Mouse (Mus musculus) liver, embryonic 14.5 days (tissue): Measurements from ENCODE around the gene Bcl7a. TPM values are rescaled to one million over a fixed set of nuclear protein-coding genes. Genes with fewer than 3 reads are reported as not detected.
A peak's percentile ranks its signal among the peaks of the same experiment; 100 is the strongest.

Experiments used
- ATAC-seq: fragments of 200-750 bp; cut with Nextera tagmentation; 2 replicates; pipeline ENCODE4 v1.8.0; 2017; ENCODE audit warnings: moderate number of reproducible peaks, mild to moderate bottlenecking, moderate library complexity; ENCODE audit not compliant: insufficient read depth
- DNase-seq, 3 experiments: peaks; one replicate each; pipeline ENCODE4 v3.0.0-alpha.2; 2012 to 2013; ENCODE audit warnings: low read depth in 3 of 3, low spot score in 3 of 3
- H3K27ac ChIP-seq: fragments of 300-500 bp; sonication (generic); 2 replicates; pipeline ENCODE4 v1.5.1; 2014; ENCODE audit warnings: moderate library complexity, mild to moderate bottlenecking, control low read depth, inconsistent platforms
- H3K27me3 ChIP-seq: fragments of 300-500 bp; sonication (generic); 2 replicates; pipeline ENCODE4 v1.6.1; 2014; ENCODE audit warnings: mild to moderate bottlenecking, low read length, moderate library complexity; ENCODE audit not compliant: control insufficient read depth, insufficient read depth
- H3K36me3 ChIP-seq: fragments of 300-500 bp; sonication (generic); replicated peaks from 2 replicates; pipeline ENCODE4 v1.6.1; 2014; ENCODE audit warnings: low read depth; ENCODE audit not compliant: control insufficient read depth, insufficient read depth
- H3K4me1 ChIP-seq, 2 experiments: fragments of 200-500 bp in 1 of 2; fragments of 300-500 bp in 1 of 2; sonication (generic) in 1 of 2; replicated peaks; 2 replicates each; pipeline ENCODE4 v1.6.1; 2012 to 2014; ENCODE audit warnings: antibody characterized with exemption in 1 of 2, inconsistent platforms in 1 of 2, low read length in 1 of 2; ENCODE audit not compliant: control insufficient read depth in 2 of 2, insufficient read depth in 2 of 2
- H3K4me2 ChIP-seq: fragments of 300-500 bp; sonication (generic); 2 replicates; pipeline ENCODE4 v1.6.1; 2014; ENCODE audit warnings: low read depth, mild to moderate bottlenecking, control low read depth, moderate library complexity
- H3K4me3 ChIP-seq, 2 experiments: fragments of 200-500 bp in 1 of 2; fragments of 300-500 bp in 1 of 2; sonication (generic) in 1 of 2; 2 replicates each; pipeline ENCODE4 v1.5.1; 2012 to 2014; ENCODE audit warnings: low read depth in 2 of 2, low read length in 2 of 2, mild to moderate bottlenecking in 2 of 2, control low read depth in 1 of 2, inconsistent platforms in 1 of 2, moderate library complexity in 1 of 2; ENCODE audit not compliant: insufficient read depth in 1 of 2
- H3K9ac ChIP-seq: fragments of 300-500 bp; sonication (generic); replicated peaks from 2 replicates; pipeline ENCODE4 v1.6.1; 2014; ENCODE audit warnings: mild to moderate bottlenecking, control low read depth, moderate library complexity
- H3K9me3 ChIP-seq: fragments of 300-500 bp; sonication (generic); 2 replicates; pipeline ENCODE4 v1.6.1; 2016; ENCODE audit warnings: low read length, mixed read lengths; ENCODE audit not compliant: control insufficient read depth
- CTCF ChIP-seq: IDR thresholded peaks from 2 replicates; pipeline ENCODE4 v1.5.1; 2016; ENCODE audit warnings: antibody characterized with exemption, low read depth, control low read depth
- EP300 ChIP-seq: IDR thresholded peaks from 2 replicates; pipeline ENCODE4 v1.6.1; 2016; ENCODE audit warnings: antibody characterized with exemption, low read depth
- WGBS: fragments of 180-500 bp; shearing (Covaris S2); extraction: QIAGEN DNeasy Blood & Tissue Kit; methylation state at CpG from one replicate; pipeline ENCODE4 v1.1.7; 2014; ENCODE audit not compliant: insufficient replicate concordance; 5-methylcytosine and 5-hydroxymethylcytosine counted together
- polyA plus RNA-seq, 2 experiments: library from polyadenylated mRNA; depleted of rRNA in 1 of 2; stranded (reverse) in 1 of 2; unstranded in 1 of 2; fragments of >200 nt; fragmentation: Nextera tagmentation in 1 of 2; extraction: Ambion mirVana in 1 of 2; gene quantifications; 2 replicates each; pipeline versions ENCODE4 v1.2.1 to v1.2.3; 2012 to 2014

Gene Bcl7a
- polyA plus RNA-seq, 2 experiments, result 4.6 to 5.6 TPM

DNA sequence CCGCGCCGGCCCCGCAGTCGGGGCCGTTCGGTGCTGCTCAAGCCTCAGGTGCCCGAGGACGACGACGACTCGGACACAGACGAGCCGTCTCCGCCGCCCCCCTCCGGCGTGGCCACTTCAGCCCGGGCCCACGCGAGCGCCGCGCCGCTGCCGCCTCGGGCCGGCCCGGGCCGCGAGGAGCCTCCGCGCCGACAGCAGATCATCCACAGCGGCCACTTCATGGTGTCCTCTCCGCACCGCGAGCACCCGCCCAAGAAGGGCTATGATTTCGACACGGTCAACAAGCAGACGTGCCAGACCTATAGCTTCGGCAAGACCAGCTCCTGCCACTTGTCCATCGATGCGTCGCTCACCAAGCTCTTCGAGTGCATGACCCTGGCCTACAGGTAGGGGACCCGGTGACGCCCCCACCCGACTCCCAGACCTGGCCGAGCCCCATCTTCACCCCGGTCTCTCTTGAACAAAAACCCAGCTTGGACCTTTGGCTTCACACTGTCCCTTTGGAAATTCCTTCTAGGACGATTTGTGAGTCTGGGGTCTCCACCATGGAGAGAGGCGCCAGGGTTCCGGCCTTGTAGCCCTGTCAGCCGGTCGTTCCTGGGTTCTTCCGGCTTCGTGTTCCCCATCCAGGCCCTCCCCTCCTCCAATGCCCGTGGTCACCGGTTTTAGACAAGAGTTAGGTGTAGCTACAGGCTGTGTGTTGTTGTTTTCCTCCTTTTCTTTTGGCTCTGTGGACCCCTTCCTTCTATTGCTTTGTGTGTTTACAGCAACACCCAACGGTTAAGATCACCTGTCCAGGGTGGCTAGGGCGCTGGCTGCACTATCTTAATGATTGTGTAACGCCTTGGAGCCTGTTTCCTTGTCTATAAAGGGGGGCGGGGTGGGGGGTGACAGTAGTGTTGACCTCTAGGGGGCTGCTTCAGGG is 51.6 kb downstream of the Bcl7a start:
- Histone ChIP-seq H3K36me3 (no peaks in the 10 kb centered on the region), H3K9ac (peak overlapping the region; percentile 82), H3K4me2 (peak overlapping the region; percentile 100), H3K27ac (peak overlapping the region; percentile 19; the same call in 1 of the 2 replicates), H3K4me1 (peaks cover 11 to 35% of the 10 kb centered on the region in 2 experiments; a peak in 3 of 4 replicates), H3K27me3 (no peaks in the 10 kb centered on the region), H3K4me3 (peak overlapping the region; percentile 66 to 84), H3K9me3 (no peaks in the 10 kb centered on the region)
- DNase-seq (no peak), ATAC-seq (peak; percentile 47)
- no peak for TF ChIP-seq EP300
- no peak for TF ChIP-seq CTCF
- WGBS, result 1% methylated on average over 65 of the region's 65 CpGs

DNA sequence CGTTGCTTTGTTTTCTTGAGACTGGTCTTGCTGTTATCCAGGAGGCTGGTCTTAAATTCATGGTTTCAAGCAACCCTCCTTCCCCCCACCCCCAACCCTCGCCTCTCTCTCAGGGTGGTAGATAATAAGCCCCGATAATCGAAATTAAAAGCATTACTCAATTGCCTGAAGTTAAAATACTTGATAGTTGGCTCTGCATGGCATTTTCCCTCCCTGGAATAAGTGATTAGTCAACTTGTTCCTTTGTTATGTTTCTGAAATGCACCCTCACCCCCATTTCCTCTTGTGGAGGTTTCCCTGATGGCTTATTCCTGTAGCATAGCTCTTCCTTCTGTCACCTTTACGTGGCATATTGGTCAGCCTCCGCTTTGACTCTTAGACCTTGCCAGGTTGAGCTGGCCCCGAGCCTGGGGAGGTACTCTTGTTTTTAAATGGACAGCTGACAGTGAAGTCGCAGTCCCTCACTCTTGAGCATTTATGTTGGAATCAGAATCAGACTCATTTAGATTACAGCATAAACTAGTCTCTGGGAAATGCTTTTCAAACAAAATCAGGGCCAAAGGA is 53.3 kb downstream of the Bcl7a start:
- Histone ChIP-seq H3K9me3 (no peaks in the 10 kb centered on the region), H3K4me1 (peaks cover 11 to 32% of the 10 kb centered on the region in 2 experiments; a peak in 3 of 4 replicates), H3K36me3 (no peaks in the 10 kb centered on the region), H3K4me3 (no peak overlapping the region), H3K27ac (no peak overlapping the region), H3K9ac (no peak overlapping the region), H3K27me3 (no peaks in the 10 kb centered on the region), H3K4me2 (peak overlapping the region; percentile 44)
- 30% methylated on average over 8 of the region's 8 CpGs for WGBS
- TF ChIP-seq EP300, result no peak
- TF ChIP-seq CTCF, result no peak
- ATAC-seq (no peak), DNase-seq (no peak)

GRCm38 (mm10) chr5:123397786-123398185 is 54.2 kb downstream of the Bcl7a start:
- ATAC-seq (no peak), DNase-seq (no peak)
- H3K9me3 ChIP-seq, result no peaks in the 10 kb centered on the region
- H3K4me1 ChIP-seq, result peaks cover 11 to 32% of the 10 kb centered on the region in 2 experiments; a peak in 3 of 4 replicates
- 0 out of 4 replicates have a peak overlapping the region, but pooled peaks of 1 of the 2 experiments have one; percentile 8 for H3K4me3 ChIP-seq
- peak overlapping the region; percentile 44 for H3K4me2 ChIP-seq
- no peak for TF ChIP-seq EP300
- H3K27ac ChIP-seq, result no peak overlapping the region
- no peaks in the 10 kb centered on the region for H3K27me3 ChIP-seq
- H3K36me3 ChIP-seq, result no peaks in the 10 kb centered on the region
- WGBS, result 18% methylated on average over 11 of the region's 11 CpGs
- no peak overlapping the region for H3K9ac ChIP-seq

DNA sequence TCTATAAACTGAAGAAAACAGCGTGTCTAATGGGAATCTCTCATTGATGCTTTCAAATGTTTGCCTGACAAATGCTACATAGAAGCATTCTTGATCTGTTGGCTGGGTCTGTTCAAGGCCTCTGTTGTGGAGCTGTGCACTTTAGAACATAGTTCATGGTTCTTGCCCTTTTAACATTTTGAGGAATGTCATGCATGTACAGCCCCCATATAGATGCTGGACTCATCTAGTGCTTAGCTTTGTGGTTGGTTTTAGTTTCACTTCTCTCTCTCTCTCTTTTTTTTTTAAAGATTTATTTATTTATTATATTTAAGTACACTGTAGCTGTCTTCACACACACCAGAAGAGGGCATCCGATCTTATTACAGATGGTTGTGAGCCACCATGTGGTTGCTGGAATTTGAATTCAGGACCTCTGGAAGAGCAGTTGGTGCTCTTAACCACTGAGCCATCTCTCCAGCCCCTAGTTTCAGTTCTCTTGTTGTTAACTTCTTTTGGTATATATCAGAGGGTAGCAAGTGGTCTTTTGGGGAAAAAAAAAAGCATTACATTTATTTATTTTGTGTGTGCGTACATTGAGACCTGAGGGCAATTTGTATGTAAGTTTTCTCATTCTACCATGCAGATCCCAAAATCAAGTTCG is 55.3 kb downstream of the Bcl7a start:
- Histone ChIP-seq H3K9me3 (no peaks in the 10 kb centered on the region), H3K9ac (no peak overlapping the region), H3K4me3 (no peak overlapping the region), H3K4me1 (peaks cover 11 to 29% of the 10 kb centered on the region in 2 experiments; a peak in 3 of 4 replicates), H3K27ac (no peak overlapping the region), H3K36me3 (no peaks in the 10 kb centered on the region), H3K4me2 (no peak overlapping the region), H3K27me3 (no peaks in the 10 kb centered on the region)
- ATAC-seq (no peak), DNase-seq (no peak)
- TF ChIP-seq CTCF, result no peak
- TF ChIP-seq EP300, result no peak
- 75% methylated on average over 4 of the region's 4 CpGs for WGBS

GRCm38 (mm10) chr5:123404480-123404879 is 60.8 kb downstream of the Bcl7a start:
- ATAC-seq, result no peak
- no peak overlapping the region for H3K27ac ChIP-seq
- no peak for DNase-seq
- no peak overlapping the region for H3K4me2 ChIP-seq
- no peak overlapping the region for H3K4me3 ChIP-seq
- no peak for TF ChIP-seq EP300
- no peaks in the 10 kb centered on the region for H3K9me3 ChIP-seq
- H3K9ac ChIP-seq, result no peak overlapping the region
- H3K36me3 ChIP-seq, result no peaks in the 10 kb centered on the region
- WGBS, result 75% methylated on average over 3 of the region's 3 CpGs
- H3K27me3 ChIP-seq, result no peaks in the 10 kb centered on the region
- no peaks in the 10 kb centered on the region; a peak in 1 of 4 replicates for H3K4me1 ChIP-seq
